Mouse (Mus musculus) spleen, adult 2 months (tissue): ENCODE measurements around the gene Cryl1.

ENCODE experiments used
- CTCF ChIP-seq: fragments of 200-500 bp; IDR thresholded peaks from 2 replicates; pipeline ENCODE4 v1.5.1; 2011; ENCODE audit warnings: mild to moderate bottlenecking, inconsistent platforms; ENCODE audit not compliant: insufficient read depth, insufficient read length, insufficient replicate concordance; ENCODE audit errors: extremely low read depth
- POLR2A ChIP-seq: fragments of 200-500 bp; IDR thresholded peaks from 2 replicates; pipeline ENCODE4 v1.6.1; 2011; ENCODE audit warnings: low read depth, low read length, inconsistent platforms

GRCm38 (mm10) chr14:57365341-57365740, 33.0 kb downstream of the Cryl1 start:
- TF ChIP-seq POLR2A: no peak
- TF ChIP-seq CTCF: no peak
